Mouse (Mus musculus): ENCODE measurements at regions not wholly inside any gene's neighbourhood (a gene's known extent, or its start where the extent isn't known, plus 50 kb on each side); places are given as distances from the start of the nearest gene placed in this dataset.

DNA sequence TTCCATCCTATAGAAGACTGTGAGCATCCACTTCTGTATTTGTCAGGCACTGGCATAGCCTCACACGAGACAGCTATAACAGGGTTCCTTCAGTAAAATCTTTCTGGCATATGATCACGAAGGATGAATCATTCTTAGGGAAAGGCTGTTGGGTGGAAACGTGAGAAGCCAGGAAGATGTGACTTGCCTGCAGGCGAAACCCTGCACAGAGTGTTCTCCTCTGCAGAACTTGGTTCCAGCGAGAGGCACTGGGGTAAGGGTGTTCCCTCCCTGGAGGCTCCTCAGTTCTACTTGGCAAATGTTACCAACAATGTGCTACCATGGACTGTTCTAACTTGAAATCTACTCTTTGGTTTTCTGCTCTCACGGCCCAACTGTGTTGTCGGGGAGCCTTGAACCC is 268.0 kb downstream of the Gadd45g start:
- no peaks in the 10 kb centered on the region for H3K27me3 ChIP-seq (ENCODE audit: control insufficient read depth, insufficient read depth, low read length, poor library complexity, severe bottlenecking)

DNA sequence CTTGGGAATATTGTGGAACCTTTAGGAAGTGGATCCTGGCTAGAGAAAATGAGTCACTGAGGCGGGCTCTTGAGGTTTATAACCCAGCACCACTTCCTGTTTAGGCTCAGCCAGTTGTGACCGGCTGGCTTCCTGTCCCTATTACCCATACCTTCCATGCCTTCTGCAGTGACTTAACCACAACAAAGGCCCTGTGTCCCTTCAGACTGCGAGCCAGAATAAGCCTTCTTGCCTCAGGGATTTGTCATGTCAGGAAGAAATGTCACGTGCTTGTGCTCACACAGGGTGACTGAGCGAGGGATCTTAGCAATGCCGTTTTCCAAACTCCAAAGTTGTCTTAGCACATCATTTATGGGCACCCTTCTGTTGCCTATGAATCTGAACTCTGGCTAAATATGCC is 268.5 kb downstream of the Gadd45g start:
- no peak overlapping the region for H3K27ac ChIP-seq (ENCODE audit: insufficient read depth, low read length)
- TF ChIP-seq CTCF (IDR thresholded peaks at IDR 0.05; ENCODE audit: low read depth, low read length) (no peak), EP300 (IDR thresholded peaks at IDR 0.05; ENCODE audit: insufficient read depth, low read depth, low read length) (no peak), POLR2A (IDR thresholded peaks at IDR 0.05; ENCODE audit: insufficient read depth, low read length) (no peak)
- no peaks in the 10 kb centered on the region for H3K9me3 ChIP-seq (replicated peaks; ENCODE audit: control insufficient read depth, insufficient read depth, low read length, poor library complexity, severe bottlenecking)
- no peaks in the 10 kb centered on the region for H3K36me3 ChIP-seq (ENCODE audit: control insufficient read depth, insufficient read depth, low read length, poor library complexity, severe bottlenecking)
- H3K4me1 ChIP-seq (ENCODE audit: control insufficient read depth, insufficient read depth, low read length), result no peaks in the 10 kb centered on the region
- no peaks in the 10 kb centered on the region for H3K27me3 ChIP-seq (ENCODE audit: control insufficient read depth, insufficient read depth, low read length, poor library complexity, severe bottlenecking)
- H3K9ac ChIP-seq (ENCODE audit: low read depth, poor library complexity, severe bottlenecking), result no peak overlapping the region
- no peak overlapping the region for H3K4me3 ChIP-seq (ENCODE audit: low read depth, low read length)

More for the DNA sequence above, 268.0 kb downstream of the Gadd45g start:
- H3K9ac ChIP-seq (ENCODE audit: low read depth, poor library complexity, severe bottlenecking), result no peak overlapping the region
- no peak overlapping the region for H3K4me3 ChIP-seq (ENCODE audit: low read depth, low read length)
- H3K4me1 ChIP-seq (ENCODE audit: control insufficient read depth, insufficient read depth, low read length), result no peaks in the 10 kb centered on the region
- H3K9me3 ChIP-seq (replicated peaks; ENCODE audit: control insufficient read depth, insufficient read depth, low read length, poor library complexity, severe bottlenecking), result no peaks in the 10 kb centered on the region
- no peaks in the 10 kb centered on the region for H3K36me3 ChIP-seq (ENCODE audit: control insufficient read depth, insufficient read depth, low read length, poor library complexity, severe bottlenecking)
- no peak overlapping the region for H3K27ac ChIP-seq (ENCODE audit: insufficient read depth, low read length)
- TF ChIP-seq EP300 (IDR thresholded peaks at IDR 0.05; ENCODE audit: insufficient read depth, low read depth, low read length), result no peak

DNA sequence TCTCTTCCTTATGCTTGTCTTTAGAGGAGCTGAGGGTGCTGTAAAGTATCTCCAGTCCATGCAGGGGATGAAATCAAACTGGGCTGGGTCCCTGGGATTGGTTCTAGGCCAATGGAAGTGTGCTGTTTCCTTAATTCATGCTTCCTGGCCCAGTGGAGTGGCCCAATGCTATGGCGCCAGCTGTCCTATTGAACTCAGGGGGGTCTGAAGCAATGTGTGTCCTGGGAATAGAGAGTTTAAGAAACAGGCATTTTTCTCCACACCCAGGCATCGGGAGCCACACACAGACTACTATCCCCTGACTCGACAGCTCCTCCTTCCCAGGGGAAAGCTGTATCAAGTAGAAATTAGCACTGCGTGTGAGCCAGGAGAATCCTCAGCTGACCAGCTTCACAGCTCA is 269.8 kb downstream of the Gadd45g start:
- Histone ChIP-seq H3K9me3 (replicated peaks; ENCODE audit: control insufficient read depth, insufficient read depth, low read length, poor library complexity, severe bottlenecking) (no peaks in the 10 kb centered on the region), H3K9ac (ENCODE audit: low read depth, poor library complexity, severe bottlenecking) (no peak overlapping the region), H3K36me3 (ENCODE audit: control insufficient read depth, insufficient read depth, low read length, poor library complexity, severe bottlenecking) (no peaks in the 10 kb centered on the region), H3K27me3 (ENCODE audit: control insufficient read depth, insufficient read depth, low read length, poor library complexity, severe bottlenecking) (no peaks in the 10 kb centered on the region), H3K4me3 (ENCODE audit: low read depth, low read length) (no peak overlapping the region), H3K27ac (ENCODE audit: insufficient read depth, low read length) (no peak overlapping the region), H3K4me1 (ENCODE audit: control insufficient read depth, insufficient read depth, low read length) (no peaks in the 10 kb centered on the region)
- TF ChIP-seq CTCF (IDR thresholded peaks at IDR 0.05; ENCODE audit: low read depth, low read length) (no peak), EP300 (IDR thresholded peaks at IDR 0.05; ENCODE audit: insufficient read depth, low read depth, low read length) (no peak), POLR2A (IDR thresholded peaks at IDR 0.05; ENCODE audit: insufficient read depth, low read length) (no peak)

DNA sequence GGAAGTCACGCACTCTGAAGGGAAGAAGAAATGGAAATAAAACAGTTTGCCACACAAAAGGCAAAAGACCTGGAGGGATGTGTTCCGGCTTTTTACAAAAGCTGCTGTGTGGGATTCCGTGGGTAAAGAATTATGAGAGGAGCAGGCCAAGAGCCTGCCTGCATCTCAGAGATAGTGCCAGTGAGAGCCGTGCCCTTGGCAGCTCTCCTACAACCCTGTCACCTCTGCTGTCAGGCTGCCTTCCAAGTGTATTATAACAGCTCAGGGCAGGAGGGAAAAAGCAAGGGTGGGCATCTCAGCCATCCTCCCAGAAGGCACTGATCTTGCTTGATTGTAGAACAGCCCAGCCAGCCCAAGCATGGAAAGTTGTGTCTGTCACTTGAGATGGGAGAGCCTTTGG is 270.3 kb downstream of the Gadd45g start:
- no peaks in the 10 kb centered on the region for H3K36me3 ChIP-seq (ENCODE audit: control insufficient read depth, insufficient read depth, low read length, poor library complexity, severe bottlenecking)
- H3K27me3 ChIP-seq (ENCODE audit: control insufficient read depth, insufficient read depth, low read length, poor library complexity, severe bottlenecking), result no peaks in the 10 kb centered on the region
- H3K27ac ChIP-seq (ENCODE audit: insufficient read depth, low read length), result no peak overlapping the region
- H3K4me1 ChIP-seq (ENCODE audit: control insufficient read depth, insufficient read depth, low read length), result no peaks in the 10 kb centered on the region
- no peak overlapping the region for H3K9ac ChIP-seq (ENCODE audit: low read depth, poor library complexity, severe bottlenecking)
- TF ChIP-seq EP300 (IDR thresholded peaks at IDR 0.05; ENCODE audit: insufficient read depth, low read depth, low read length) (no peak), POLR2A (IDR thresholded peaks at IDR 0.05; ENCODE audit: insufficient read depth, low read length) (no peak), CTCF (IDR thresholded peaks at IDR 0.05; ENCODE audit: low read depth, low read length) (no peak)
- H3K9me3 ChIP-seq (replicated peaks; ENCODE audit: control insufficient read depth, insufficient read depth, low read length, poor library complexity, severe bottlenecking), result no peaks in the 10 kb centered on the region
- no peak overlapping the region for H3K4me3 ChIP-seq (ENCODE audit: low read depth, low read length)

DNA sequence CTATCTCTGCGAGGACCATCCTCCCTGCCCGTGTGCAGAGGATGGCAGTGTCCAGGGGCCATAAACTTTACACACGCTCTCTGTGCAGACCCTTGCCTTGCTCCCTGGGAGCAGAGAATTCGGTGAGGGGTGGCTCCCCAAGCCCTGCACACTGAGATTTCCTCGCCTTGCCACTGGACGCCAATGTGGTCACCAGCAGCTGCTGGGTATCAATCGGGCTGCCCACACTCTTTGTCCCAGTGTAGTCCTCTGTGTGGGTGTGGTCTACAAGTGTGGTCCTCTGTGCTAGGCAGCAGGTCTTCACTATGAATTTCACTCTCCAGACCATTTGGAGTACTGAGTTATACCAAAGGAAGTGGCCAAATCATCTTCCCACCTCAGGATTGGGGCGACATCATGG is 274.3 kb downstream of the Gadd45g start:
- Histone ChIP-seq H3K9ac (ENCODE audit: low read depth, poor library complexity, severe bottlenecking) (no peak overlapping the region), H3K9me3 (replicated peaks; ENCODE audit: control insufficient read depth, insufficient read depth, low read length, poor library complexity, severe bottlenecking) (no peaks in the 10 kb centered on the region), H3K4me1 (ENCODE audit: control insufficient read depth, insufficient read depth, low read length) (no peaks in the 10 kb centered on the region), H3K27ac (ENCODE audit: insufficient read depth, low read length) (no peak overlapping the region), H3K27me3 (ENCODE audit: control insufficient read depth, insufficient read depth, low read length, poor library complexity, severe bottlenecking) (no peaks in the 10 kb centered on the region), H3K36me3 (ENCODE audit: control insufficient read depth, insufficient read depth, low read length, poor library complexity, severe bottlenecking) (no peaks in the 10 kb centered on the region), H3K4me3 (ENCODE audit: low read depth, low read length) (no peak overlapping the region)
- TF ChIP-seq POLR2A (IDR thresholded peaks at IDR 0.05; ENCODE audit: insufficient read depth, low read length) (no peak), CTCF (IDR thresholded peaks at IDR 0.05; ENCODE audit: low read depth, low read length) (no peak), EP300 (IDR thresholded peaks at IDR 0.05; ENCODE audit: insufficient read depth, low read depth, low read length) (no peak)

DNA sequence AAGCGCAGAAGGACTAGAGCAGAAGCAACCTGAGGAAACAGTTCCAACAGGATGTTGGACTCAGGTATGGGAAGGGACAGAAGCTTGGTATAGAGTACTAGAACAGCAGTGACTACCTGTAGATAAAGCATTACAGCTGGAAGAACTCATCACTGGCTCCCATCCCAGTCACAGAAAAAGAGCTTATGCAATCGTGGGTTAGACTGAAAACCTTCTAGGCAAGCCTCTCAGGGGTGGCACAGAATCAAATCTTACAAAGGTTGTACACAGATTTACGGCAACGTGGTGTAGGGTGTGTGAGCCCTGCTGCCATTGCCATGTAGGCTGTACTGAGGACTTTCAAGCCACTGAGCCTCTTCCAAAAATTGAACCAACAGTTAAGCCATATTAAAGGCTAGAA is 278.6 kb downstream of the Gadd45g start:
- Histone ChIP-seq H3K27me3 (ENCODE audit: control insufficient read depth, insufficient read depth, low read length, poor library complexity, severe bottlenecking) (no peaks in the 10 kb centered on the region), H3K4me1 (ENCODE audit: control insufficient read depth, insufficient read depth, low read length) (no peaks in the 10 kb centered on the region), H3K9me3 (replicated peaks; ENCODE audit: control insufficient read depth, insufficient read depth, low read length, poor library complexity, severe bottlenecking) (no peaks in the 10 kb centered on the region), H3K27ac (ENCODE audit: insufficient read depth, low read length) (no peak overlapping the region), H3K4me3 (ENCODE audit: low read depth, low read length) (no peak overlapping the region), H3K9ac (ENCODE audit: low read depth, poor library complexity, severe bottlenecking) (no peak overlapping the region), H3K36me3 (ENCODE audit: control insufficient read depth, insufficient read depth, low read length, poor library complexity, severe bottlenecking) (no peaks in the 10 kb centered on the region)
- TF ChIP-seq EP300 (IDR thresholded peaks at IDR 0.05; ENCODE audit: insufficient read depth, low read depth, low read length) (no peak), CTCF (IDR thresholded peaks at IDR 0.05; ENCODE audit: low read depth, low read length) (no peak), POLR2A (IDR thresholded peaks at IDR 0.05; ENCODE audit: insufficient read depth, low read length) (no peak)

Data from ES-Bruce4 (cell line).